Mouse (Mus musculus): Measurements from ENCODE around the gene Adora1.

DNA sequence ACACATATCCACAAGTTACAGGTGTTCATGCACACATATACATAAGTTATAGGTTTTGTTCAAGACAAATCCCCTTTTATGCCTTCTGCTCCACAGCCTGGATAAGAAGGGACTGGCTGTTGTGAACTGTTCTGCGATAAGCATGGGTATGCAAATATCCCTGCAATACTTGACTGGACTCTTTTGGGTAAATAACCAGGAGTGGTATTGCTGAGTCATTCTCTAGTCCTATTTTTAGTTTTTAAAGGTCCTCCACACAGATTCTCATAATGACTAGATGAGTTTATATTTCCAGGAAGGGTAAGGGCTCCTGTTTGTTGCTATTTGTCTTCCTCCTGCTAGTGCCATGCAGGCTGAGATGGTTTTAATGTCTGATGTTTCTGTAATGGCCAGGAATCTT, 14.1 kb downstream of the Adora1 start:
- no peak for TF ChIP-seq CTCF (IDR thresholded peaks at IDR 0.05 in 2 of 3, conservative IDR thresholded peaks at IDR 0.05 in 1 of 3; ENCODE audit: control insufficient read depth in 1 of 3, insufficient read depth in 1 of 3, low read depth in 2 of 3, low read length in 3 of 3, poor library complexity in 1 of 3, severe bottlenecking in 1 of 3)
- TF ChIP-seq POLR2A (IDR thresholded peaks at IDR 0.05; ENCODE audit: control insufficient read depth in 1 of 2, insufficient read depth in 1 of 2, low read depth in 1 of 2, low read length in 2 of 2, poor library complexity in 1 of 2): no peak
- TF ChIP-seq EP300 (IDR thresholded peaks at IDR 0.05; ENCODE audit: low read depth in 1 of 2, low read length in 2 of 2): no peak
- TF ChIP-seq ETS1 (IDR thresholded peaks at IDR 0.05; ENCODE audit: low read depth, low read length): no peak
